Mouse (Mus musculus) lung, postnatal 0 days (tissue): Measurements from ENCODE around the gene Sumo1.

Experiments used
- CTCF ChIP-seq: IDR thresholded peaks from 2 replicates; pipeline ENCODE4 v1.5.1; 2016; ENCODE audit warnings: antibody characterized with exemption, mild to moderate bottlenecking
- EP300 ChIP-seq: IDR thresholded peaks from 2 replicates; pipeline ENCODE4 v1.6.1; 2016; ENCODE audit warnings: antibody characterized with exemption, mild to moderate bottlenecking, control low read depth

GRCm38 (mm10) chr1:59566281-59566680 is 104.4 kb downstream of the Sumo1 start:
- TF ChIP-seq EP300 (no peak), CTCF (no peak)
